Mouse (Mus musculus) heart, embryonic 13.5 days (tissue): ENCODE measurements around the gene Ppm1d. TPM values are rescaled to one million over a fixed set of nuclear protein-coding genes. Genes with fewer than 3 reads are reported as not detected.
A peak's percentile ranks its signal among the peaks of the same experiment; 100 is the strongest.

Experiments used
- ATAC-seq: fragments of 200-750 bp; cut with Nextera tagmentation; 2 replicates; pipeline ENCODE4 v1.8.0; 2017; ENCODE audit warnings: moderate TSS enrichment; ENCODE audit not compliant: insufficient number of reproducible peaks, low FRiP score, low TSS enrichment; ENCODE audit errors: extremely low read depth
- H3K27ac ChIP-seq: fragments of 300-500 bp; sonication (generic); replicated peaks from 2 replicates; pipeline ENCODE4 v1.5.1; 2015; ENCODE audit warnings: moderate library complexity, mild to moderate bottlenecking, inconsistent platforms
- H3K27me3 ChIP-seq: fragments of 300-500 bp; sonication (generic); replicated peaks from 2 replicates; pipeline ENCODE4 v1.6.1; 2015; ENCODE audit warnings: mild to moderate bottlenecking, inconsistent platforms
- H3K36me3 ChIP-seq: fragments of 300-500 bp; sonication (generic); 2 replicates; pipeline ENCODE4 v1.6.1; 2015; ENCODE audit warnings: mild to moderate bottlenecking, inconsistent platforms
- H3K4me1 ChIP-seq: fragments of 300-500 bp; sonication (generic); 2 replicates; pipeline ENCODE4 v1.6.1; 2015; ENCODE audit warnings: inconsistent platforms
- H3K4me2 ChIP-seq: fragments of 300-500 bp; sonication (generic); 2 replicates; pipeline ENCODE4 v1.6.1; 2015; ENCODE audit warnings: inconsistent platforms, mild to moderate bottlenecking, moderate library complexity
- H3K4me3 ChIP-seq: fragments of 300-500 bp; sonication (generic); 2 replicates; pipeline ENCODE4 v1.5.1; 2015; ENCODE audit warnings: moderate library complexity, mild to moderate bottlenecking, inconsistent platforms
- H3K9ac ChIP-seq: fragments of 300-500 bp; sonication (generic); 2 replicates; pipeline ENCODE4 v1.6.1; 2015; ENCODE audit warnings: inconsistent platforms, mild to moderate bottlenecking, moderate library complexity
- H3K9me3 ChIP-seq: fragments of 300-500 bp; sonication (generic); 2 replicates; pipeline ENCODE4 v1.6.1; 2016; ENCODE audit warnings: inconsistent platforms
- WGBS: fragments of 180-500 bp; shearing (Covaris S2); methylation state at CpG from one replicate; pipeline ENCODE4 v1.1.7; 2015; ENCODE audit warnings: mixed read lengths; 5-methylcytosine and 5-hydroxymethylcytosine counted together
- polyA plus RNA-seq: library from polyadenylated mRNA; unstranded; fragments of >200 nt; fragmentation: Nextera tagmentation; extraction: Ambion mirVana; gene quantifications from 2 replicates; pipeline ENCODE4 v1.2.1, GENCODE M21; 2015

Ppm1d gene
- polyA plus RNA-seq: 12.0 and 12.7 TPM in 2 replicates

DNA sequence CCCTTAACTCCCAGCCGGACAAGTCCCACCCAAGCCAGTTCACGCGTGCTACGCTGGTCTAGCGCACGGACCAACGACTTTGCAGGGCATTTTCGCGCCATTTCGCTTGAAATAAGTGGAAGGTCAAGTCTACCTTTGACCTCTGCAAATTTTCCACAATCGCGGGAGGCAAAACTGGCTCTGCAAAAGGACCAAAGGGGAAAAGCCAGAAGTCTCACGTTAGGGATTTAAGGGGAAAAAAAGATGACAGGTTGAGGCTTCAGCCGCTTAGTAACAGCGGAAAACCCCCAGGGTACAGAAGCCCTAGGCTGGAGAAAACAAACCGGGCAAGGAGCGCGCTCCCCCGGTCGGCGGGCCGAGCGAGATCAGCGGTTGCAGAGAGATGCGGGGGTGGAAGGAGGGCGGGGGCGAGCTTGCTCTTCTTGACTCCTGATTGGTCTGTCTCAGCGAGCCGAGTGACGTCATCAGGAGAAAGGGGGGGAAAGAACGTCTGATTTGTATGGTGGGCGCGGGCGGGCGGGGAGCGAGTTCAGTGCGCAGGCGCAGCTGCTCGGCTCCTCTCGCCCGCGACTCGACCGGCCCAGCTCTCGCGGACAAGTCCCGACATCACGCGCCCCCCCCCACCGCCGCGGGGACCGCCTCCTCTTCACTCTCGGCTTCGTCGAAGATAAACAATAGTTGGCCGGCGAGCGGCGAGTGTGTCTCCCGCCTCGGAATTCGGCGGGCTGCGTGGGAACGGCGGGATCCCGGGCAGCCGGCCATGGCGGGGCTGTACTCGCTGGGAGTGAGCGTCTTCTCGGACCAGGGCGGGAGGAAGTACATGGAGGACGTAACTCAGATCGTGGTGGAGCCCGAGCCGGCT, at the start of gene Ppm1d:
Ppm1d (plus strand) TSS at position 532 of the 862 bp plus-strand sequence.
- peak within 1 kb of the TSS; percentile 97 for H3K4me3 ChIP-seq
- no peaks in the 10 kb centered on the region for H3K27me3 ChIP-seq
- H3K4me2 ChIP-seq: peak within 1 kb of the TSS; percentile 94
- no peaks in the 10 kb centered on the region for H3K9me3 ChIP-seq
- ATAC-seq: peak; percentile 91
- H3K4me1 ChIP-seq: peaks cover 32% of the 10 kb centered on the region
- peak within 1 kb of the TSS; percentile 98 for H3K9ac ChIP-seq
- under 1% methylated on average over 78 of the region's 78 CpGs for WGBS
- H3K36me3 ChIP-seq: peaks cover 15% of the 10 kb centered on the region
- peak within 1 kb of the TSS; percentile 98 for H3K27ac ChIP-seq

DNA sequence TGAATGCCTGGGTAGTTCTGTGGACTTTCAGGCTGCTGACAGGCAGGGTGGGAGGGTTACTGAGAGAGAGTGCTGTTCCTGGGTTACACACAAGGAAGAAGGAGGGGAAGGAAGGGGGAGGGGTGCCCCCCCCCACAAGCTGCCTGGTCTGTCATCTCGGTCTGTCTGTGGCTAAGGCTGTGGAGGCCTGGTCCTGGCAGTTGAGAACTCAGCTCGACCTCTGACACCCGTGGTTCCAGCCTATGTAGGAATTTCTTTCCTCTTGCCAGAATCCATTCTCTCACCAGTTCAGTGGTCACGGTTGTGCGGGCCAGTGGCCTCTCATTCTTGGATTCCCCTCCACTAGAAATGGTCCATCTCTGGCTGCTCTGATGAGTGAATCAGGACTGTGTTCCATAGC, 46.4 kb upstream of the Ppm1d start:
- 51% methylated on average over 5 of the region's 5 CpGs for WGBS
- Histone ChIP-seq H3K9ac (no peak overlapping the region), H3K36me3 (no peaks in the 10 kb centered on the region), H3K27ac (no peak overlapping the region), H3K4me2 (no peak overlapping the region), H3K4me1 (no peaks in the 10 kb centered on the region), H3K27me3 (no peaks in the 10 kb centered on the region), H3K9me3 (no peaks in the 10 kb centered on the region), H3K4me3 (no peak overlapping the region)
- no peak for ATAC-seq

DNA sequence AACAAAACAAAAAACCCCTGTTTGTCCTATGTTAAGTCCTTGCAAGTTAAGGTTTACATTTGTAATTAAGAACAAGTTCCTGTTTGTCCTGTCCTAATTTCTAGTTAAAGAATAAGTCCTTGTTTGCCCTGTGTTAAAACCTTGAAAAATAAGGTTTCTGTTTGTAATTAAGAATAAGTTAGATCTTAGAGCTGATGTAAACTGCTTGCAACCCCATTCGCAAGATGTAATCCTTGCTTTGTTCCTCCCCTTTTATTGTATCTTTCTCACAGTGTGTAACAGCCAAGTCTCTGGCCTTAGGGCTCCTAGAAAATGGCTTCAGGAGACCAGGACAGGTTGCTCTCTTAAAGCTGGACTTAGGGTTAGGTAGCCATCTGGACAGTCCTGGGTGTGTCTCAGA, 43.7 kb upstream of the Ppm1d start:
- Histone ChIP-seq H3K4me3 (no peak overlapping the region), H3K9ac (no peak overlapping the region), H3K9me3 (no peaks in the 10 kb centered on the region), H3K36me3 (no peaks in the 10 kb centered on the region), H3K27ac (no peak overlapping the region), H3K4me1 (no peaks in the 10 kb centered on the region), H3K27me3 (no peaks in the 10 kb centered on the region), H3K4me2 (no peak overlapping the region)
- WGBS: 91% methylated on average over 1 of the region's 1 CpGs
- no peak for ATAC-seq

DNA sequence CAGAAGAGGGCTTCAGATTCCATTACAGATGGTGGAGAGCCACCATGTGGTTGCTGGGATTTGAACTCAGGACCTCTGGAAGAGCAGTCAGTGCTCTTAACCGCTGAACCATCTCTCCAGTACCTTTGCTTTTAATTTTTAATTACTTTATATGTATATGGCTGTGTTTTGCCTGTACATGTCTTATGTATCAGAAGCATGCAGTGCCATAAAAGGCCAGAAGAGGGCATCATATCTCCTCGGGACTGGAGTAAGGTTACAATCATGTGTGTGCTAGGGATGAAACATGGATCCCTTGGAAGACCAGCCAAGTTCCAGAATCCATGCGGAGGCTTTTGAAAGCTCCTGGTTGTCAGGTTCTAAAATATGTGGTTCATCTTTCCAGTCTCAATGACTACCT, 40.4 kb upstream of the Ppm1d start:
- no peaks in the 10 kb centered on the region for H3K9me3 ChIP-seq
- no peak for ATAC-seq

DNA sequence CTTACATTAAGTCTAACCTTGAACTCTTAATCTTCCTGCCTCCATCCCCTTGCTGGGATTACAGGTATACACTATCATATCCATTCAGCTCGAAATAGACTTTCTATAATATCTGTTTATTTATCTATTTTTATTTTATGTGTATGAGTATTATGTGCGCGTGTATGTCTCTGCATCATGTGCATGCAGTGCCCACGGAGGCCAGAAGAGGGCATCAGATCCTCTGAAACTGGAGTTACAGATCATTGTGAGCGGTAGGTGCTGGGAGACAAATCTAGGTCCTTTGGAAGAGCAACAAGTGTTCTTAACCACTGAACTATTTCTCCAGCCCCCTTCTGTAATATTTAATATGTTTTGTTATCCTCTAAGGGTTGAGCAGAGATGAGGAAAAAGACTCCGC, 37.7 kb upstream of the Ppm1d start:
- Histone ChIP-seq H3K27ac (no peak overlapping the region), H3K36me3 (no peaks in the 10 kb centered on the region), H3K4me2 (no peak overlapping the region), H3K27me3 (no peaks in the 10 kb centered on the region), H3K9me3 (no peaks in the 10 kb centered on the region), H3K4me3 (no peak overlapping the region), H3K4me1 (peaks cover 14% of the 10 kb centered on the region; the same call in 1 of the 2 replicates), H3K9ac (no peak overlapping the region)
- ATAC-seq: no peak
- 61% methylated on average over 6 of the region's 6 CpGs for WGBS

More for the DNA sequence above, 40.4 kb upstream of the Ppm1d start:
- no peak overlapping the region for H3K9ac ChIP-seq
- no peaks in the 10 kb centered on the region for H3K36me3 ChIP-seq
- H3K4me2 ChIP-seq: no peak overlapping the region
- no peak overlapping the region for H3K27ac ChIP-seq
- no peak overlapping the region for H3K4me3 ChIP-seq
- no peaks in the 10 kb centered on the region for H3K27me3 ChIP-seq
- H3K4me1 ChIP-seq: no peaks in the 10 kb centered on the region
- 49% methylated on average over 3 of the region's 3 CpGs for WGBS

DNA sequence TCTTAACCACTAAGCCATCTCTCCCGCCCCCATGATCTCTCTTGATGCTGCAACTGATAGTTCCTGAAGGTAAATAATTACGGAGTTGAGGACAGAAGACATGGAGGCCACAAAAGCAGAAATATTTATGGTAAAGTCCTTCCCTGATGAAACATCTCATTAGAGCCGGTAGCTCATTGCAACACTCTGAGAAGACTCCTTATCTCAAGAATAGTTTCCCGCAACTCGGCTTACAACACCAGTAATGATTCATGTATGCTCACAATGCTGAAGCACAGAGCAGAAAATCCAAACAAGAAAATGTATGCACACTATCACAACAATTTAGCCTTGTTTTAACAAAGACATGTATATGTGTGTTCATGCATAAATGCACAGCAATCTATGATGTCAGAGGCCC, 35.9 kb upstream of the Ppm1d start:
- peaks cover 15% of the 10 kb centered on the region; the same call in 1 of the 2 replicates for H3K4me1 ChIP-seq
- H3K4me2 ChIP-seq: no peak overlapping the region
- no peak overlapping the region for H3K4me3 ChIP-seq
- H3K9me3 ChIP-seq: no peaks in the 10 kb centered on the region
- WGBS: 63% methylated on average over 5 of the region's 5 CpGs
- no peaks in the 10 kb centered on the region for H3K36me3 ChIP-seq
- H3K9ac ChIP-seq: no peak overlapping the region
- H3K27me3 ChIP-seq: no peaks in the 10 kb centered on the region
- no peak for ATAC-seq
- no peak overlapping the region for H3K27ac ChIP-seq

DNA sequence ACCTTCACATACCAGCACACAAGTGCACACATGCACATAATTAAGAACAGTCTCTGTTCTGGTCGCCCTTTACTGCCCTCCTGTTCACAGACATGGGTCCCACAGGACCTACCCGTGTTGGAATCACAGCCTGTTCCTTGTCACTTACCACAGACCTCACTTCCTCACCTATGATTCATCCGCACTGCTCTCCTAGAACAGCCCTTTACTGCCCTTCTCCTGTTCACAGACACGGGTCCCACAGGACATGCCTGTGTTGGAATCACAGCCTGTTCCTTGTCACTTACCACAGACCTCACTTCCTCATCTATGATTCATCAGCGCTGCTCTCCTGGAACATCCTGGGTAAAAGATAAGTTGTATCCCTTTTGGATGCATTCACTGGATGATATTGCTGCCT, 33.4 kb upstream of the Ppm1d start:
- Histone ChIP-seq H3K27me3 (no peaks in the 10 kb centered on the region), H3K9me3 (no peaks in the 10 kb centered on the region), H3K4me2 (no peak overlapping the region), H3K4me3 (no peak overlapping the region), H3K9ac (no peak overlapping the region), H3K36me3 (no peaks in the 10 kb centered on the region), H3K27ac (no peak overlapping the region), H3K4me1 (peaks cover 17% of the 10 kb centered on the region; the same call in 1 of the 2 replicates)
- WGBS: 38% methylated on average over 5 of the region's 5 CpGs
- ATAC-seq: no peak

DNA sequence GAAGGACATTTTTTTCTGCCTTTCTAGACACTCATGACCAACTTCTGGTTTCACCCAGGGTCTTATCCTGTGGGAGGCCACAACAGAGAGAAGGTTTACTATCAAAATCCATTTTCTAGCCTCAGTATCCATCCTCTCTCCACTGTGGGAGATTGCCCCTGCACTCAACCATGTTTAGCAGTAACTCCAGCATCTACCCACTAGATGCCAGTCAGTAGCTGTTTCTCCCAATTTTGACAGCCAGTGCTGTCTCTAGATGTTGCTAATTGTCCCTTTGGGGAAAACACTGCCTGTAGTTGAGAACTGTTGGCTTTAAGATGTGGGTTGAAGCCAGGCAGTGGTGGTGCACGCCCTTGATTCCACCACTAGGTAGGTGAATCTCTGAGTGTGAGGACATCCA, 32.9 kb upstream of the Ppm1d start:
- no peak overlapping the region; the same call in 1 of the 2 replicates for H3K9ac ChIP-seq
- H3K4me1 ChIP-seq: peaks cover 17% of the 10 kb centered on the region; the same call in 1 of the 2 replicates
- no peak overlapping the region for H3K4me3 ChIP-seq
- no peaks in the 10 kb centered on the region for H3K27me3 ChIP-seq
- no peak overlapping the region for H3K4me2 ChIP-seq
- 63% methylated on average over 1 of the region's 1 CpGs for WGBS
- no peak for ATAC-seq
- H3K36me3 ChIP-seq: no peaks in the 10 kb centered on the region
- H3K27ac ChIP-seq: no peak overlapping the region
- H3K9me3 ChIP-seq: no peaks in the 10 kb centered on the region

DNA sequence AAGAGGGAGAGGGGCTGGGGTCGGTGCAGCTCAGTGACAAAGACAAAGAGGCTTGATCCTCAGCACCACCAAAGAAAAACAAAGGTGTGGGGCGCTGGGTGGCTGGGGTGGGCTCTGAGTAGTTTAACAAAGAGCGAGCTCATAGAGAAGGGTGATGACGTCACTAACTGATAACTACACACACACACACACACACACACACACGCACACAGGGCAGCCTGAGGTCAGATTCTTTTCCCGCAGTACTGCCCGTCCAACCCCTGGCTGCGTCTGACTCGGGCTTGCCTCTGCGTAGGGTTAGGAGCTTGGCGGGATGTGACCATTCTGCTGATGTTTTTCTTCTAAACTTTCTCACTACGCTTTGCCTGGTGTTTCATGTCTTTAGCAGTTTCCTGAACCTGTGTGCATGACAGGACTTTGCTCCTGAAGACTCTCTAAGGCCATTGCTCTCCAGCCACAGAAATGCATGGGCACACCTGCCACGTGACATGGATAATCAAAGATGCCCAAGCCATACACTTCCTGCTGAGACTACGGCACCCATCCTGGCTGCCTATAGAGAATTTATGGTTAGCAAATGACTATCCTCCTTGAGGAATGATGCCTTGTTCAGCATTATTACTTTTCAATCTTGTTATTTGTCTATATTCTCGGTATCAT, 29.7 kb upstream of the Ppm1d start:
- H3K27ac ChIP-seq: no peak overlapping the region
- 47% methylated on average over 15 of the region's 15 CpGs for WGBS
- H3K27me3 ChIP-seq: no peaks in the 10 kb centered on the region
- H3K4me3 ChIP-seq: no peak overlapping the region
- H3K4me2 ChIP-seq: no peak overlapping the region
- no peaks in the 10 kb centered on the region for H3K9me3 ChIP-seq
- no peaks in the 10 kb centered on the region for H3K36me3 ChIP-seq
- H3K9ac ChIP-seq: no peak overlapping the region
- peaks cover 17% of the 10 kb centered on the region; the same call in 1 of the 2 replicates for H3K4me1 ChIP-seq
- no peak for ATAC-seq

DNA sequence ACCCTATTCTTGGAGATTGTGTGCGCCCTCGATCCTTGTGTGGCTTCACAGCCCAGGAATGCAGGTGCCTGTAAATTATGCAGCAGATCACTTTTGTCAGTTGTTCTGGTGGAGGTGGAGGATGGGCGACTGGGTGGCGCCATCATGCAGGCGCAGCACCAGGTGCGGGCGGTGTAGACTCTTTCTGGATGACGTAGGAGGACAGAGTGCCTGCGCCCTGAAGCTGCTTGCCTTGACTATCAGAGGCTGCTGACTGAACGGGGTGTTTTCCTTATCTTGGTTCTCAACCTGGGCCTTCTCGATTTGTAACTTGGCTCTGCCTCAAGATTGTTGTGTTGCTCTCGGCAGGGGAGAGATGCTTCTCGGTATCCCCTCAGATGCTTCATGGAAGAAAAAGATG, 13.1 kb upstream of the Ppm1d start:
- Histone ChIP-seq H3K9me3 (peaks cover 3% of the 10 kb centered on the region; the same call in 1 of the 2 replicates), H3K9ac (no peak overlapping the region), H3K27ac (no peak overlapping the region), H3K4me3 (no peak overlapping the region), H3K4me1 (no peaks in the 10 kb centered on the region), H3K4me2 (no peak overlapping the region), H3K36me3 (no peaks in the 10 kb centered on the region), H3K27me3 (no peaks in the 10 kb centered on the region)
- 65% methylated on average over 13 of the region's 13 CpGs for WGBS
- ATAC-seq: no peak; the same call in 1 of the 2 replicates

DNA sequence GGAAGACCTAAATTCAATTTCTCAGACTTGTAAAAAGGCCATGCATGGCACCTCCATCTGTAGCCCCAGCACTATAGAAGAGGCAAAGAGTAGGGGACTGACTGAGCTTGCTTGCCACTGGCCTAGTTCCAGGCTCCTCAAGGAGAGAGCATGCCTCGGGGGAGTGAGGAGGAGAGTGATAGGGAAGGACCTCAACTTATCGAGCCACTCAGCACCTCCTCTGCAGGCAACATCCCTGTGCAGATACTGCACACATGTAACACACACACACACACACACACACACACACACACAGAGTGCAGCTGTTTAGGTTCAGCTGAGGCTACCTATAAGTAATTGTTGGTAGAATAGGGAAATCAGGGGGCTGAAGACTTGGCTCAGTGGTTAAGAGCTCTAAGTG, 11.2 kb upstream of the Ppm1d start:
- no peak for ATAC-seq
- H3K9ac ChIP-seq: no peak overlapping the region
- H3K27ac ChIP-seq: no peak overlapping the region
- no peaks in the 10 kb centered on the region for H3K36me3 ChIP-seq
- no peaks in the 10 kb centered on the region for H3K9me3 ChIP-seq
- H3K4me2 ChIP-seq: no peak overlapping the region
- H3K27me3 ChIP-seq: no peaks in the 10 kb centered on the region
- no peaks in the 10 kb centered on the region for H3K4me1 ChIP-seq
- H3K4me3 ChIP-seq: no peak overlapping the region
- WGBS: 66% methylated on average over 2 of the region's 2 CpGs
